Mouse (Mus musculus) ovary, adult 2 months (tissue): Measurements from ENCODE around the gene Nol7. TPM values are rescaled to one million over a fixed set of nuclear protein-coding genes. Genes with fewer than 3 reads are reported as not detected.

Experiments used
- polyA plus RNA-seq: library from polyadenylated mRNA; depleted of rRNA; stranded (reverse); fragments of >200 nt; gene quantifications from 2 replicates; pipeline ENCODE4 v1.2.3, GENCODE M21; 2012; rRNA removed

Gene Nol7
- 69.6 and 102 TPM in 2 replicates for polyA plus RNA-seq

DNA sequence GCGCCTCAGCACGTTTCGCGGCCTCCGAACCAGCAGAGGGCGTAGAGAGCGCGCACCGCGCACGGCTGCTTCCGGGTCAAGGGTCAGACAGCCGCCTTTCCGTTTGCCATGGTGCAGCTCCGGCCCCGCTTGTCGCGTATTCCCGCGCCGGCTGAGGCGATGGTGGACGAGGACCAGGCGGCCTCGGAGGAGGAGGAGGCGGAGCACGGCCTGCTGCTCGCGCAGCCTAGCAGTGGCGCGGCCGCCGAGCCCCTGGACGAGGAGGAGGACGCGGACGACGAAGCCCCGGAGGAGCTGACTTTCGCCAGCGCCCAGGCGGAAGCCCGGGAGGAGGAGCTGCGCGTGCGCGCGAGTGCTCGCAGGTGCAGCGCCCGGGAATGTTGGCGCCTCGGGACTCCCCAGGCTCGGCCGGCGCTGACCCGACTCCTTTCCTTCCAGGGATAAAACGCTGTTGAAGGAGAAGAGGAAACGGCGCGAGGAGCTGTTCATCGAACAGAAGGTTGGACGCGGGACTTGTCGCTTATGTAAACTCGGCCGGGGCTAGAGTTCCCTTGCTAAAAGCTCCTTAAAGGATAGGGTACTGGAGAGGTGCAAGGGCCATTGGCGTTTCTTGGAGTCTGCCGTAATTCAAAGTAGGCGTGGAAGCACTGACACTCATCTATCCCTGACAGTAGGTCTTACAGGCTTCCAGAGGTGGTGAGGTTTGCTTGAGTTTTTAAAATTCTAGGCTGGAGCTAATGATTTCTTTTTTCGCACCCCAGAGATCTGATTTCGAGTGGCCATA, at the start of gene Nol7:
Nol7 (plus strand) TSS at position 94 of the 784 bp plus-strand sequence.

DNA sequence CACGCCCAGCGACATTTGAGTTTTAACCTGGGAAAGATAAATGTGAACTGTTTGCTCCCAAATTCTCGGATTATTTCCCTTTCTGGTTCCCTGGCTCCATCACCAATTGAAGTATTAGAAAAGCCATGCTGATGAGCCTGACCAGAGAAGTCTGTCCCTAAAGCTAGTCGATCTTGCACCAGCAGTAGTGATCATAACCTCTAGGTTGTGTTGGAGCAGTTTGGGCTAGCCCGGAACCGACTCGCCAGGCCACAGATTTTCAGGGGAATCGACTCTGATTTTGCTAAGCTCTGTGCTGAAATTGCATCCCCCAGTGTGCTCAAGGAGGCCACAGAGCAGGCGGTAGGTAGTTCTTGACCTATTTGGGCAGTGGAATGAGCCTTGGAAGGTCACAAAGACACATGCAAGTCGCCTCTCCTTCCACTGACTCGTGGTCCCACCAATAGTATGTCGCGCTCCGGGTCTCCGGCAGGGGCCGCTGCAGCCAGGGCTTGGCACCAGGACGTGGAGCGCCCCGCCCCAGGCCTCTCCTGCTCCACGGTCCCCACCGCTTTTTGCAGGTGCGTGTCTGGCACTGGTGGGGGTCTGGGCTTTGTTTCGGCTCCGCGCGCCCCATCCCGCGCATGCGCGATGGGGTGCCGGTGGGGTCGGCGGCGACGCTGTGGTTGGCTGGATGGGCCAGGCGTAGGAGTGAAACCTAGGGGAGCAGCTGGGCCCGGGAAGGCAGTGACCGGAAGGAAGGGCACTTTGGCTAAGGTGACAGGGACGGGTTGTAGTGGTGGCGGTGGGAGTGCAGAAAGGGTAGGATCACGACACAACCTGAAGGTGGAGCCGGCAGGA, 33.0 kb upstream of the Nol7 start, which contains the start of gene Sirt5:
Sirt5 (plus strand) TSS at position 512 of the 840 bp plus-strand sequence.

Other genes starting within 250 kb of the Nol7 start
- gene Tbc1d7, start 226.9 kb upstream of the Nol7 start, polyA plus RNA-seq: 10.6 and 18.6 TPM in 2 replicates
- 4.6 and 5.0 TPM in 2 replicates for gene Gfod1, start 94.2 kb upstream of the Nol7 start, polyA plus RNA-seq
- 6.0 and 9.2 TPM in 2 replicates for gene Sirt5, start 32.9 kb upstream of the Nol7 start, polyA plus RNA-seq
- gene Ranbp9, start 82.9 kb downstream of the Nol7 start, polyA plus RNA-seq: 22.6 and 39.5 TPM in 2 replicates
- 23.5 and 33.7 TPM in 2 replicates for gene Mcur1, start 161.8 kb downstream of the Nol7 start, polyA plus RNA-seq
- gene Rnf182, start 217.3 kb downstream of the Nol7 start, polyA plus RNA-seq: 0.87 and 1.4 TPM in 2 replicates